Mouse (Mus musculus) lung, embryonic 14.5 days (tissue): Measurements from ENCODE around the gene Gpr89. TPM values are rescaled to one million over a fixed set of nuclear protein-coding genes. Genes with fewer than 3 reads are reported as not detected.

Source experiments
- ATAC-seq: fragments of 200-750 bp; cut with Nextera tagmentation; 2 replicates; pipeline ENCODE4 v1.8.0; 2017; ENCODE audit warnings: mild to moderate bottlenecking, moderate TSS enrichment, moderate library complexity; ENCODE audit not compliant: insufficient read depth
- DNase-seq: peaks from one replicate; pipeline ENCODE4 v3.0.0-alpha.2; 2015
- H3K27ac ChIP-seq: fragments of 300-500 bp; sonication (generic); 2 replicates; pipeline ENCODE4 v1.5.1; 2014; ENCODE audit warnings: low read depth, mild to moderate bottlenecking, moderate library complexity
- H3K27me3 ChIP-seq: fragments of 300-500 bp; sonication (generic); 2 replicates; pipeline ENCODE4 v1.6.1; 2014; ENCODE audit warnings: low read length, control low read depth; ENCODE audit not compliant: insufficient read depth
- H3K36me3 ChIP-seq: fragments of 300-500 bp; sonication (generic); 2 replicates; pipeline ENCODE4 v1.6.1; 2014; ENCODE audit warnings: control low read depth; ENCODE audit not compliant: insufficient read depth
- H3K4me1 ChIP-seq: fragments of 300-500 bp; sonication (generic); 2 replicates; pipeline ENCODE4 v1.6.1; 2014; ENCODE audit warnings: antibody characterized with exemption, control low read depth; ENCODE audit not compliant: insufficient read depth
- H3K4me2 ChIP-seq: fragments of 300-500 bp; sonication (generic); 2 replicates; pipeline ENCODE4 v1.6.1; 2014; ENCODE audit warnings: mild to moderate bottlenecking
- H3K4me3 ChIP-seq: fragments of 300-500 bp; sonication (generic); 2 replicates; pipeline ENCODE4 v1.5.1; 2014; ENCODE audit warnings: low read depth, low read length
- H3K9ac ChIP-seq: fragments of 300-500 bp; sonication (generic); 2 replicates; pipeline ENCODE4 v1.6.1; 2014
- H3K9me3 ChIP-seq: fragments of 300-500 bp; sonication (generic); 2 replicates; pipeline ENCODE4 v1.6.1; 2016; ENCODE audit warnings: low read depth, low read length, control low read depth
- CTCF ChIP-seq: IDR thresholded peaks from 2 replicates; pipeline ENCODE4 v1.5.1; 2016; ENCODE audit warnings: antibody characterized with exemption, low read depth
- WGBS: fragments of 180-500 bp; shearing (Covaris S2); extraction: QIAGEN DNeasy Blood & Tissue Kit; methylation state at CpG from one replicate; pipeline ENCODE4 v1.1.7; 2014; 5-methylcytosine and 5-hydroxymethylcytosine counted together
- polyA plus RNA-seq: library from polyadenylated mRNA; unstranded; fragments of >200 nt; fragmentation: Nextera tagmentation; extraction: Ambion mirVana; gene quantifications from 2 replicates; pipeline ENCODE4 v1.2.1, GENCODE M21; 2014

The Gpr89 gene
- 35.4 and 43.6 TPM in 2 replicates for polyA plus RNA-seq

DNA sequence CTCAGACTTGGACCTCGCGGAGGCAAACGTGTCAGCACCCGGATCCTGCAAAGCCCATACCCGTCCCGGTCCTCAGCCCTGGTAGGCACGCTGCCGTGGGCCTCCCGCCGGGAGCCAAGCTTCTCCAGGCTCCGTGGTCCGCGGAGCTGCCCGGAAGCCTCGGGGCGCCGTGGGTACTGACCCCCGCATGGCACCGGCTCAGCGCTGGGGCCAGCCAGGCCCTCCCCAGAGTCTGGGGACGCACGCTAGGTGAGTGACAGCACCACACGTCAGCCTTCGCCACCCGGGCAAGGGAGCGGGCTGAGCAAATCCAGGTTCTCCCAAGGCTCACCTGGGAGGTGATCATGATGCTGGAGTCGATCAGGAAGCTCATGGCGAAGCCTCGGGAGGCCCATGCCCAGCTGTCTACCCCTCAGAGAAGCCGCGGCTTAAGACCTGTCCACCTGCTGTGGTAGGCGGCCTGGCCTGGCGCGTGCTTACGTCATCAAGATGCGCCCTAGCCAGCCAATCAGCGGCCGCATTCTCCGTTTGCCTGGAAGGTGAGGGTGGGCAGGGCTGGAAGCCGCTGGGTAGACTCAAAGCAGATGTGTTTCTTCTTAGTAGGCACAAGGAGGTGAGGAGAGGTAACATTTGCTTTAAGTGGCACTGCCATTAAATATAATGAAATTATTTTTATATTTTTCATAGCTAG, at the start of gene Gpr89:
Gpr89 (minus strand) TSS at position 496 of the 691 bp plus-strand sequence.
- H3K27ac ChIP-seq = no peak within 1 kb of the TSS
- ATAC-seq (peak; percentile 99), DNase-seq (peak; percentile 96)
- H3K4me1 ChIP-seq = no peaks in the 10 kb centered on the region
- no peaks in the 10 kb centered on the region for H3K36me3 ChIP-seq
- H3K27me3 ChIP-seq = 0 out of 2 replicates have a peak, but pooled peaks cover 4% of the 10 kb centered on the region
- TF ChIP-seq CTCF = no peak
- peak within 1 kb of the TSS; percentile 79 for H3K9ac ChIP-seq
- no peaks in the 10 kb centered on the region for H3K9me3 ChIP-seq
- WGBS = under 1% methylated on average over 40 of the region's 40 CpGs
- H3K4me2 ChIP-seq = peak within 1 kb of the TSS; percentile 85
- H3K4me3 ChIP-seq = peak within 1 kb of the TSS; percentile 98

DNA sequence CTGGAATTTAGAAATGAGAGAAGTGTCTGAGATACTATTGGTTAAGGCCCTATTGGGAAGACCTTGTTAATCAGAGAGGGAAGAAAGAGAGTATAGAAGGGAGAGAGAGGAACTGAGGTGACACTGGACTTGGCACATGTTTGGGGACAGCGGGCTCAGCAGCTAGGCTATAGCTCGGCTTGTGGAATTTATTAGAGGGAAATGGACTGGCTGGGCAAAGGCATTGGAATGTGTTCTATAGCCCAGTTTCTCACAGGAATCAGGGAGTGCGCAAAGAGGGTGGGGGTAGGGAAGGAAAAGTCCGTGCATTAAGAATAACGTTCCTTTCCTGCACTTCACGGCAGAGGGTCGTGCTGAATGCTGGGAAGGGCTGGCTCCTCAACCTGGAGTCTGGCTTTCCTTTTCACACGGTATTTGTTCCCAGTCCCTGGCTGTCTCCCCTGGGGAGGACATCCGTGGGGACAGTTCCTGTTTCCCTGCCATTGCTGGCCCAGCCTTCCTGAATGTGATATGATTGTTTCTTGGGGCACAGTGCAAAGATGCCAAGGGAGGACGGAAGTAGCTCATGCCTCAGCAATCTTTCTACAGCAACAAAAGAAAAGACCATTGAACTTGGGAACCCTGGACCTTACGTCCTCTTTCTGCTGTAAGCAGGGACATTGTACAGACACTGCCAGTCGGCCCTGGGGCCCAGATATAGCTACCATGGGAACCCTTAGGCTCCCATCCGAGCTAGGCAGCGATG, 48.5 kb upstream of the Gpr89 start:
- Histone ChIP-seq H3K9me3 (no peaks in the 10 kb centered on the region), H3K4me1 (peaks cover 5% of the 10 kb centered on the region; the same call in 1 of the 2 replicates), H3K27me3 (no peaks in the 10 kb centered on the region), H3K36me3 (no peaks in the 10 kb centered on the region), H3K9ac (no peak overlapping the region), H3K4me2 (peak overlapping the region; percentile 37), H3K4me3 (no peak overlapping the region), H3K27ac (0 out of 2 replicates have a peak overlapping the region, but pooled peaks have one; percentile 6)
- 28% methylated on average over 14 of the region's 14 CpGs for WGBS
- TF ChIP-seq CTCF = no peak
- ATAC-seq (peak; percentile 74), DNase-seq (peak; percentile 41)

DNA sequence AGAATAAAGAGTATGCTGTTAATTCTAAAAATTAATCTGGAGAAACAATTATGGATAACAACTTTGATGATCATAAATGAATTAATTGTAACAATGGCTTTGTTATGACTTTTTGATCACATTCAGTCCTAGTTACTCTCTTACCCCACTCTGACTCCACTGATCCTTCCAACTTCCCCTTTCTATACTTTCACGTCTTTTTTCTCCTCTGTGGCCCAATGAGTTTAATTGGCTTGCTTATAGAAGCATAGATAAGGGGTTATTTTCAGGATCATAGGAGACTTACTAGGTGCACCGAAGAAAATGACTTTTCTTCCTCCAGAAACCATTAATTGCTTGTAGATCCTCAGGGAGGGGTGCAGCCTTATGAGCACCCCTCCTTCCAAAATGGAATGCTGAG, 37.6 kb upstream of the Gpr89 start:
- ATAC-seq (no peak), DNase-seq (no peak)
- no peaks in the 10 kb centered on the region for H3K27me3 ChIP-seq
- no peak for TF ChIP-seq CTCF
- no peak overlapping the region for H3K27ac ChIP-seq
- no peak overlapping the region for H3K4me3 ChIP-seq
- 70% methylated on average over 2 of the region's 2 CpGs for WGBS
- H3K4me1 ChIP-seq = no peaks in the 10 kb centered on the region
- no peaks in the 10 kb centered on the region for H3K36me3 ChIP-seq
- H3K9me3 ChIP-seq = peaks cover 4% of the 10 kb centered on the region; the same call in 1 of the 2 replicates
- no peak overlapping the region for H3K4me2 ChIP-seq
- H3K9ac ChIP-seq = no peak overlapping the region

GRCm38 (mm10) chr3:96938738-96939137, 33.6 kb upstream of the Gpr89 start:
- DNase-seq (peak; percentile 97), ATAC-seq (peak; percentile 86)
- Histone ChIP-seq H3K4me2 (peak overlapping the region; percentile 32; the same call in 1 of the 2 replicates), H3K4me3 (no peak overlapping the region), H3K27me3 (no peaks in the 10 kb centered on the region), H3K36me3 (no peaks in the 10 kb centered on the region), H3K27ac (no peak overlapping the region), H3K4me1 (no peaks in the 10 kb centered on the region), H3K9ac (no peak overlapping the region), H3K9me3 (peaks cover 4% of the 10 kb centered on the region; the same call in 1 of the 2 replicates)
- peak; percentile 98 for TF ChIP-seq CTCF
- 8% methylated on average over 11 of the region's 11 CpGs for WGBS

DNA sequence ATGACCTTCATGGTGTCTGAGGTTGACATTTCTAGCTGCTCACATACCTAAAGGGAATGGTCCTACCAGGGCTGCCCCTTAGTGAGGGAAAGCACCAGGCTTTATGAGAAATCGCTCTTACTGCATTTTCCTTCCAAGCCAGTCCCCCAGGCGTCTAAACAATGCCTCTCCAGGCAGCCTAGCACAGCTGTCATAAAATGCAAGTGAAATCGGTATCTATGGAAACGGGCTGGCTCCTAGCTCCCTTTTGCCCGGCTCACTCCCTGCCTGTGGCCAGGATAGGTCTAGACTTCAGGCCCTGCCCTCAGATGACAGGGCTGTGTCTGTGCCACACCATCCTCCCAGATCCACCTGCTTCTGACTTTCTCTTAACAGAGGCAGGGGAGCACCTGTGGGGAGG, 32.5 kb upstream of the Gpr89 start:
- H3K4me1 ChIP-seq = no peaks in the 10 kb centered on the region
- no peak overlapping the region for H3K4me3 ChIP-seq
- WGBS = 27% methylated on average over 5 of the region's 5 CpGs
- DNase-seq (peak; percentile 50), ATAC-seq (0 out of 2 replicates have a peak, but pooled peaks have one; percentile 45)
- no peak for TF ChIP-seq CTCF
- H3K27ac ChIP-seq = no peak overlapping the region
- H3K27me3 ChIP-seq = no peaks in the 10 kb centered on the region
- no peak overlapping the region for H3K9ac ChIP-seq
- H3K4me2 ChIP-seq = no peak overlapping the region
- H3K36me3 ChIP-seq = no peaks in the 10 kb centered on the region
- H3K9me3 ChIP-seq = no peaks in the 10 kb centered on the region

- 10% methylated on average over 6 of the region's 6 CpGs for WGBS
- Histone ChIP-seq H3K9me3 (no peaks in the 10 kb centered on the region), H3K27me3 (no peaks in the 10 kb centered on the region), H3K9ac (no peak overlapping the region), H3K27ac (no peak overlapping the region), H3K4me3 (no peak overlapping the region), H3K36me3 (no peaks in the 10 kb centered on the region), H3K4me2 (no peak overlapping the region), H3K4me1 (no peaks in the 10 kb centered on the region)
- no peak for ATAC-seq
- DNase-seq = peak; percentile 95
- TF ChIP-seq CTCF = peak; percentile 93
Observed at GRCm38 (mm10) chr3:96936241-96936640, 31.1 kb upstream of the Gpr89 start.

DNA sequence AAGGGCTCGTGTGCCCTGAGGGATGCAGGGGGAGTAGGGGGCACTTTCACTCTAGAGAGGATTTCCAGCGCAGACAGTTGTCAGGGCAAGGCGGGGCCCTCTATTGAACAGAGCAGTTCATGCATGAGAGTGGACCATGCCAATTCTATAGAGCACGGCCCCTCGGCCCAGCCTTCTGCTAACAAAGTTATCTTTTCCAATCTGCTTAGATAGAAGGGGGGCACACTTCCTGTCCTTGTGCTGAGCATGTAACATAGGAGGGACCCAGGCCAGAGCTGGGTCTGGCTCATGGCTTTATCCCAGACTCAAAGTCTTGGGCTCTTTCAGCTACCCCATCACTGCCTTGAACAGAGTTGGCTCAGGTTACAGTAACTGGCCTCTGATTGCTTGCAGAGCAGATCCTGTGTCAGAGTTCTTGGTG, 26.1 kb upstream of the Gpr89 start:
- H3K4me3 ChIP-seq = no peak overlapping the region
- no peaks in the 10 kb centered on the region for H3K9me3 ChIP-seq
- H3K4me1 ChIP-seq = no peaks in the 10 kb centered on the region
- no peak for TF ChIP-seq CTCF
- H3K9ac ChIP-seq = no peak overlapping the region
- H3K36me3 ChIP-seq = no peaks in the 10 kb centered on the region
- H3K27ac ChIP-seq = no peak overlapping the region
- WGBS = 20% methylated on average over 5 of the region's 5 CpGs
- no peak for ATAC-seq
- DNase-seq = no peak
- no peaks in the 10 kb centered on the region for H3K27me3 ChIP-seq
- no peak overlapping the region for H3K4me2 ChIP-seq
